Mouse (Mus musculus) liver, embryonic 14.5 days (tissue): Measurements from ENCODE around the gene Phf21b.

Source experiments
- CTCF ChIP-seq: IDR thresholded peaks from 2 replicates; pipeline ENCODE4 v1.5.1; 2016; ENCODE audit warnings: antibody characterized with exemption, low read depth, control low read depth
- EP300 ChIP-seq: IDR thresholded peaks from 2 replicates; pipeline ENCODE4 v1.6.1; 2016; ENCODE audit warnings: antibody characterized with exemption, low read depth

- TF ChIP-seq CTCF, result no peak
- TF ChIP-seq EP300, result no peak
Measured at GRCm38 (mm10) chr15:84787161-84787560, 68.7 kb downstream of the Phf21b start.
